Mouse (Mus musculus) G1E (cell line): ENCODE measurements around the gene Tomm7. TPM values are rescaled to one million over a fixed set of nuclear protein-coding genes. Genes with fewer than 3 reads are reported as not detected.

Experiments
- ATAC-seq: 2 replicates; pipeline ENCODE4 v1.8.0; 2016; ENCODE audit warnings: mild to moderate bottlenecking; ENCODE audit not compliant: insufficient number of reproducible peaks, poor library complexity, low FRiP score, severe bottlenecking; ENCODE audit errors: extremely low read depth
- DNase-seq: peaks from one replicate; pipeline ENCODE4 v3.0.0; 2012; ENCODE audit warnings: low spot score
- H3K27me3 ChIP-seq: 2 replicates; pipeline ENCODE4 v1.6.1; 2012; ENCODE audit warnings: mild to moderate bottlenecking, low read length, inconsistent platforms; ENCODE audit not compliant: insufficient read depth
- H3K36me3 ChIP-seq: replicated peaks from 2 replicates; pipeline ENCODE3; 2012; ENCODE audit warnings: mild to moderate bottlenecking, inconsistent platforms
- H3K4me1 ChIP-seq: 2 replicates; pipeline ENCODE4 v1.6.1; 2012; ENCODE audit warnings: low read depth, low read length, inconsistent platforms, mixed read lengths; ENCODE audit not compliant: insufficient read depth
- H3K4me3 ChIP-seq: 2 replicates; pipeline ENCODE4 v1.5.1; 2012; ENCODE audit warnings: low read depth, mild to moderate bottlenecking, inconsistent platforms, low read length, moderate library complexity, mixed read lengths
- H3K9me3 ChIP-seq: replicated peaks from 2 replicates; pipeline ENCODE4 v1.6.1; 2012; ENCODE audit warnings: inconsistent platforms
- CTCF ChIP-seq: IDR thresholded peaks from 2 replicates; pipeline ENCODE4 v1.5.1; 2012; ENCODE audit warnings: low read depth, low read length, inconsistent platforms, mixed read lengths
- GATA1 ChIP-seq: IDR thresholded peaks from 2 replicates; pipeline ENCODE4 v1.6.1; 2012; ENCODE audit warnings: borderline replicate concordance, low read length, inconsistent platforms, mixed read lengths
- GATA2 ChIP-seq: IDR thresholded peaks from 2 replicates; pipeline ENCODE4 v1.6.1; 2012; ENCODE audit warnings: low read depth, low read length, inconsistent platforms, borderline replicate concordance
- POLR2AphosphoS5 ChIP-seq: IDR thresholded peaks from 2 replicates; pipeline ENCODE4 v1.6.1; 2012; ENCODE audit warnings: low read depth, low read length, inconsistent platforms; ENCODE audit not compliant: insufficient replicate concordance
- TAL1 ChIP-seq: conservative IDR thresholded peaks from 2 replicates; pipeline ENCODE4 v1.6.1; 2012; ENCODE audit warnings: low read depth, low read length, inconsistent platforms, mixed read lengths
- polyA plus RNA-seq: library from polyadenylated mRNA; stranded (reverse); fragments of >175 nt; gene quantifications from 2 replicates; pipeline ENCODE4 v1.2.3, GENCODE M21; 2012
- total RNA-seq, 2 experiments: library from RNA; stranded (forward) in 1 of 2; stranded (reverse) in 1 of 2; fragments of 200-1000 nt in 1 of 2; fragments of >200 nt in 1 of 2; fragmentation: Nextera tagmentation in 1 of 2; gene quantifications; 2 replicates each; pipeline ENCODE4 v1.2.3; 2014 to 2017

The Tomm7 gene
- total and polyA plus RNA-seq, 3 experiments = 7.8 to 343 (median 22.3) TPM

GRCm38 (mm10) chr5:23830897-23831752 lies 12.8 kb downstream of the Tomm7 start:
- H3K27me3 ChIP-seq = no peaks in the 10 kb centered on the region
- no peak for ATAC-seq
- no peaks in the 10 kb centered on the region for H3K36me3 ChIP-seq
- TF ChIP-seq TAL1 (no peak), GATA2 (no peak), CTCF (no peak), GATA1 (no peak), POLR2AphosphoS5 (no peak)
- peaks cover 4% of the 10 kb centered on the region for H3K4me1 ChIP-seq
- H3K9me3 ChIP-seq = no peaks in the 10 kb centered on the region
- no peak for DNase-seq
- no peak overlapping the region for H3K4me3 ChIP-seq

DNA sequence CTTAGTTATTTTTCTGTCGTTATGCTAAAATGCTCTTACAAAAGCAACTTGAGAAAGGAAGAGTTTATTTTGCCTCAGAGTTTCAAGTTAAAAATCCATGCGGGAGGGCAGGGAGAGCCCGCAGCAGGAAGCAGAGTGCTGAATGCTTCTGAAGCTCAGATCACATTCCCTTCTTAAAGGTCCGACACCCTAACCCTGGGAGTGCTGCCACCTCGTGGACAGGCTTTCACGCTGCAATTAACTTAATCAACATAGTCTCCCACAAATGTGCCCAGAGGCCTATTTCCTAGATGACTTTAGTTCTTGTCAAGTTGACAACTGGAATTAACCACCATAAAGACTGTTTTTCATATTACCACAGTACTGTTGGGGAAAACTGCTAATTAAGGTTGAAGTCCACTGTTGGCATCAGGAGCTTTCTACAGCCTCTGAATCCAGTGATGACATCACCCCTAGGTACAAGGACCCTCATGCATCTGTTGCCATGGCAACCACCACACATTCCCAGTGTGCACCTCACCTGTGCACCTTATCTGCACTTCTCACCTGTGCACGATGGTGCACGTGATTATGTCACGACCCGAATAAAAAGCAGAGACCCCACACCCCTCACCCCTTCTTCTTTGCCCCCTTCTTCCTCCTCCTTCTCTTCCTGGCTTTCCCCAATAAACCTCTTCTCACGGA lies 17.5 kb downstream of the Tomm7 start:
- no peaks in the 10 kb centered on the region for H3K9me3 ChIP-seq
- peaks cover 4% of the 10 kb centered on the region; the same call in 1 of the 2 replicates for H3K4me1 ChIP-seq
- no peak overlapping the region for H3K4me3 ChIP-seq
- H3K27me3 ChIP-seq = no peaks in the 10 kb centered on the region
- ATAC-seq = peak; percentile 45; the same call in 1 of the 2 replicates
- TF ChIP-seq CTCF = peak; percentile 74
- no peak for TF ChIP-seq POLR2AphosphoS5
- peak; percentile 20 for DNase-seq
- H3K36me3 ChIP-seq = peaks cover 9% of the 10 kb centered on the region

GRCm38 (mm10) chr5:23824171-23824733 lies 19.7 kb downstream of the Tomm7 start:
- TF ChIP-seq GATA2 (no peak), TAL1 (no peak), POLR2AphosphoS5 (no peak), CTCF (no peak), GATA1 (no peak)
- Histone ChIP-seq H3K4me3 (no peak overlapping the region), H3K36me3 (peaks cover 20% of the 10 kb centered on the region), H3K4me1 (peaks cover 7% of the 10 kb centered on the region; the same call in 1 of the 2 replicates), H3K27me3 (no peaks in the 10 kb centered on the region), H3K9me3 (no peaks in the 10 kb centered on the region)
- DNase-seq = no peak
- ATAC-seq = no peak

- H3K4me3 ChIP-seq = no peak overlapping the region
- no peaks in the 10 kb centered on the region for H3K27me3 ChIP-seq
- H3K9me3 ChIP-seq = no peaks in the 10 kb centered on the region
- peaks cover 7% of the 10 kb centered on the region; the same call in 1 of the 2 replicates for H3K4me1 ChIP-seq
- TF ChIP-seq TAL1 (no peak), POLR2AphosphoS5 (no peak), GATA1 (no peak), GATA2 (no peak), CTCF (no peak)
- DNase-seq = no peak
- no peak for ATAC-seq
- H3K36me3 ChIP-seq = peaks cover 31% of the 10 kb centered on the region
Measured at GRCm38 (mm10) chr5:23822306-23822705, 21.7 kb downstream of the Tomm7 start.

DNA sequence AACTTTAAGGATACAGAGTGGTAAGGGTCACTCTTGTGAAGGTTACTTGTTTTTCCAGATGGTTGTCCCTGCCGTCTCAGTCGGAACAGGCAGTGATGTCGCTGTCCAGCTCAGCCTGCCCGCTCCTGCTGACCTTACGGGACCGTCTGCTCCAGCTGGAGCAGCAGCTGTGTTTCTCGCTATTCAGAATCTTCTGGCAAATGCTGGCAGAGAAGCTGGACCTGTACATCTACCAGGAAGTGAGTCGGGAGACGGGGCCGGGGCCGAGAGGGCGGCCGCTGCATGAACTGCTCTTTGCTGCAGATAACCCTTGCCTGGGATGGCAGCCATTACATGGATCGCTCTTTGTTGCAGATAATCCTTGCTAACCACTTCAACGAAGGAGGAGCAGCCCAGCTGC lies 27.3 kb downstream of the Tomm7 start:
- Histone ChIP-seq H3K4me3 (no peak overlapping the region), H3K4me1 (0 out of 2 replicates have a peak, but pooled peaks cover 3% of the 10 kb centered on the region), H3K36me3 (peaks cover 75% of the 10 kb centered on the region), H3K27me3 (no peaks in the 10 kb centered on the region), H3K9me3 (peaks cover 8% of the 10 kb centered on the region)
- ATAC-seq (no peak), DNase-seq (no peak)
- TF ChIP-seq POLR2AphosphoS5 (no peak), CTCF (no peak), GATA2 (no peak), TAL1 (no peak), GATA1 (no peak)

- TF ChIP-seq TAL1 (no peak), CTCF (no peak), GATA1 (no peak), POLR2AphosphoS5 (no peak), GATA2 (no peak)
- H3K4me3 ChIP-seq = no peak overlapping the region
- peaks cover 85% of the 10 kb centered on the region for H3K36me3 ChIP-seq
- 0 out of 2 replicates have a peak, but pooled peaks cover under 1% of the 10 kb centered on the region for H3K4me1 ChIP-seq
- peaks cover 8% of the 10 kb centered on the region for H3K9me3 ChIP-seq
- DNase-seq = no peak
- no peak for ATAC-seq
- no peaks in the 10 kb centered on the region for H3K27me3 ChIP-seq
Measured at GRCm38 (mm10) chr5:23814841-23815240, 29.1 kb downstream of the Tomm7 start.
